Mouse (Mus musculus) stomach, postnatal 0 days (tissue): Measurements from ENCODE around the gene Ppp1ca. TPM values are rescaled to one million over a fixed set of nuclear protein-coding genes. Genes with fewer than 3 reads are reported as not detected.

ENCODE experiments used
- ATAC-seq: fragments of 200-750 bp; cut with Nextera tagmentation; 2 replicates; pipeline ENCODE4 v1.8.0; 2017; ENCODE audit not compliant: low FRiP score, low TSS enrichment
- DNase-seq: peaks from one replicate; pipeline ENCODE4 v3.0.0-alpha.2; 2016; ENCODE audit warnings: low spot score
- H3K27ac ChIP-seq: fragments of 300-500 bp; sonication (generic); replicated peaks from 2 replicates; pipeline ENCODE4 v1.5.1; 2014; ENCODE audit warnings: mild to moderate bottlenecking, control low read depth
- H3K27me3 ChIP-seq: fragments of 300-500 bp; sonication (generic); 2 replicates; pipeline ENCODE4 v1.6.1; 2014; ENCODE audit warnings: low read length; ENCODE audit not compliant: control insufficient read depth, insufficient read depth
- H3K36me3 ChIP-seq: fragments of 300-500 bp; sonication (generic); 2 replicates; pipeline ENCODE4 v1.6.1; 2014; ENCODE audit warnings: low read length, mixed read lengths; ENCODE audit not compliant: control insufficient read depth, insufficient read depth
- H3K4me1 ChIP-seq: fragments of 300-500 bp; sonication (generic); replicated peaks from 2 replicates; pipeline ENCODE4 v1.6.1; 2014; ENCODE audit warnings: antibody characterized with exemption; ENCODE audit not compliant: control insufficient read depth, insufficient read depth
- H3K4me2 ChIP-seq: fragments of 300-500 bp; sonication (generic); replicated peaks from 2 replicates; pipeline ENCODE4 v1.6.1; 2014; ENCODE audit warnings: low read depth, mild to moderate bottlenecking, control low read depth, moderate library complexity
- H3K4me3 ChIP-seq: fragments of 300-500 bp; sonication (generic); 2 replicates; pipeline ENCODE4 v1.5.1; 2014; ENCODE audit warnings: low read depth, low read length, control low read depth
- H3K9ac ChIP-seq: fragments of 300-500 bp; sonication (generic); 2 replicates; pipeline ENCODE4 v1.6.1; 2014; ENCODE audit warnings: mild to moderate bottlenecking, low read length, control low read depth, mixed read lengths
- H3K9me3 ChIP-seq: fragments of 300-500 bp; sonication (generic); 2 replicates; pipeline ENCODE4 v1.6.1; 2016; ENCODE audit warnings: low read length; ENCODE audit not compliant: control insufficient read depth
- CTCF ChIP-seq: IDR thresholded peaks from 2 replicates; pipeline ENCODE4 v1.5.1; 2016; ENCODE audit warnings: antibody characterized with exemption, low read depth, mild to moderate bottlenecking, moderate library complexity
- EP300 ChIP-seq: optimal IDR thresholded peaks from 2 replicates; pipeline ENCODE3; 2016; ENCODE audit warnings: antibody characterized with exemption
- WGBS: fragments of 180-500 bp; shearing (Covaris S2); extraction: QIAGEN DNeasy Blood & Tissue Kit; methylation state at CpG from one replicate; pipeline ENCODE4 v1.1.7; 2014; 5-methylcytosine and 5-hydroxymethylcytosine counted together
- polyA plus RNA-seq: library from polyadenylated mRNA; unstranded; fragments of >200 nt; fragmentation: Nextera tagmentation; extraction: Ambion mirVana; gene quantifications from 2 replicates; pipeline ENCODE4 v1.2.1, GENCODE M21; 2015

The Ppp1ca gene
- polyA plus RNA-seq, 1 experiment from 2014 or later = 497 TPM

DNA sequence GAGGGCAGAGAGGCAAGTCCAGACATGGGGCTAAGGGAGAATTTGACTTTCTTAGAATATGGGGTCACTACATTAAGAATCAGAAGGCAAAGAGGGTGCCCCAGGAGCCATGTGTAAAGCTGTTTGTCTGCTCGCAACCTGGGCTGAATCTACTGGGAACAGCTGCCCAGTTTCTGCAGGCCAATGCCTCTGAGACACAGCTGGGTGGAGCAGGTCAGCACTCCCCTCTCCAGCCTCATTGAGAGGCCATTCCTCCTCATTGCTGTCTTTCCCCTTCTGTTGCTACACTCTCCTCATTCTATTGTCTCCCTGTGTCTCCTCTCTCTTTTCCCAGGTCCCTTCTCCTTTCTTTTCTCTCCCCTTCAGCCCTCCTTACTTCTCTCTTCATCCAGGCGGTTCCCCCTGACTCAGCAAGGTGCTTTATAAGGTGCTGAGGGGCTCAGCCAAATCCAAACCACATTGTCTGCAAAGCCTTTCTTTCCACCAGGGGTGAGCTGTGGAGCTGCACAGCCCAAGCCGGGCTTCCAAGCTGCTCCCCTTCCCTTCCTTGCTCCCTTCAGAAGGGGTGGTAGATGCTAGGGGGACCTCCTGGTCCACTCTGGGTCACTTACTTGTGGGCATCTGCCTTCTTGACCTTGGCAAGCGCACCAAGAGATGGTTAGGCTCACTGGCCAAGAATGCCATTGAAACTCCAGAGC, 20.2 kb downstream of the Ppp1ca start:
- no peaks in the 10 kb centered on the region; the same call in 1 of the 2 replicates for H3K27me3 ChIP-seq
- TF ChIP-seq CTCF (no peak), EP300 (no peak)
- DNase-seq (no peak), ATAC-seq (no peak)
- WGBS = 60% methylated on average over 4 of the region's 4 CpGs
- no peaks in the 10 kb centered on the region for H3K9me3 ChIP-seq
- no peak overlapping the region for H3K4me2 ChIP-seq
- H3K27ac ChIP-seq = no peak overlapping the region
- H3K36me3 ChIP-seq = no peaks in the 10 kb centered on the region
- H3K9ac ChIP-seq = no peak overlapping the region
- H3K4me3 ChIP-seq = no peak overlapping the region
- H3K4me1 ChIP-seq = peaks cover 2% of the 10 kb centered on the region

DNA sequence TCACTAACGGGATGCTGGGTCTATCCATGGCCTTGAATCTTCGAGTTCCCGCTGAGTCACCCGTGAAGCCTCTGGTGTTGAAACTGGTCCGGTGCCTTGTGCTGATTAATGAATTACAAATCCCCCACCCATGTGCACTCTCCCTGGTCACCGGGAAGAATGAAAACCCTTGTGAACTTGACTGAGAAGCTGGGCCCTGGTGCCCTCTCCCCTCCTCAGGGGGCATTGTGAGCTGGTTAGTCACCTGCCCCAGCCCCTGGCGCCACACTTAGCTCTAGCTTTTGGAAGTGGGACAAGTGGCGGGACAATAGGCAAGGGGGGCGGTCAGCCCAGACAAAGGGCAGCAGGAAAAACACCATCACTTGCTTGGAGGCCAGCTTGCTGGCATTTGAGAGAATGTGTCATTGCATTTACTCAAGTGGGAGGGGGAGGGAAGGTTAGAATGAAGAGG, 21.7 kb downstream of the Ppp1ca start:
- Histone ChIP-seq H3K36me3 (no peaks in the 10 kb centered on the region), H3K27ac (peak overlapping the region; percentile 93), H3K9ac (peak overlapping the region; percentile 91), H3K4me2 (peak overlapping the region; percentile 97), H3K4me1 (peaks cover 4% of the 10 kb centered on the region), H3K4me3 (peak overlapping the region; percentile 79), H3K9me3 (no peaks in the 10 kb centered on the region), H3K27me3 (no peaks in the 10 kb centered on the region; the same call in 1 of the 2 replicates)
- TF ChIP-seq CTCF (no peak), EP300 (no peak)
- 12% methylated on average over 9 of the region's 9 CpGs for WGBS
- ATAC-seq (peak; percentile 28), DNase-seq (peak; percentile 55)

DNA sequence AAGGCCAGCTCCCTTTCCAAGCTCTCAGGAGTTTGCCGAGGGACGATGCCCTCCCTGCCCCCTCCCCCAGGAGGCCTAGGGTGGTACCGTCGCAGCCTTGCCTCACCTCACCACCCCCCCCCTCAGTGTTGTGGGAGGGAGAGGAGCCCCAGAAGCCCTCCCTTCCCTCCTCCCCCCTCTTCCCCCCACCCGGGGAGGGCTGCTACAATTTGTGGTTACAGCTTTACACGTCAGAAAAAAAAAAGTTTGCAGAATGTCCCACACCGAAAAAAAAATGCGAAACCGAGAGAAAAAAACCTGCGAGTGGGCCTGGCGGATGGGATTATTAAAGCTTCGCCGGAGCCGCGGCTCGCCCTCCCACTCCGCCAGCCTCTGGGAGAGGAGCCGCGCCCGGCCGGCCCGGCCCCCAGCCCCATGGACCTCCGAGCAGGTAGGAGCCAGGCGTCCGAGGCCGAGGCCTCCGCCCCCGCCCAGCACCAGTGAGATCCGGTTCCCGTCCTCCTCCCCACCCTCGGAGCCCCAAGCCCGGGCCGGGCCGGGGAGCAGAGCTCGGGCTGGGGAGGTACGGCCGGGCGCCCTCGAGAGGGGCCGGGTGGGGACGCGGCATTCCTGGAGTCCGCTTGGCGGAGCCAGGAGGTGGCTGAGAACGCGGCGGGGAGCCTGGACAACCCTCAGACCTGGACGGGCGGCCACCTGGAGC, 22.4 kb downstream of the Ppp1ca start, which contains the start of the genes Clcf1 and AC109138.7:
Gene Clcf1 (plus strand): TSS at position 168 of the 700 bp plus-strand sequence.
Gene AC109138.7 (plus strand): TSS at position 287 of the 700 bp plus-strand sequence.
- Histone ChIP-seq H3K36me3 (no peaks in the 10 kb centered on the region), H3K4me1 (peaks cover 4% of the 10 kb centered on the region), H3K9me3 (no peaks in the 10 kb centered on the region), H3K27me3 (no peaks in the 10 kb centered on the region; the same call in 1 of the 2 replicates), H3K4me3 (peak within 1 kb of the TSS; percentile 79), H3K9ac (peak within 1 kb of the TSS; percentile 91), H3K27ac (peak within 1 kb of the TSS; percentile 93), H3K4me2 (peak within 1 kb of the TSS; percentile 97)
- peak; percentile 72 for ATAC-seq
- peak; percentile 76 for DNase-seq
- no peak for TF ChIP-seq EP300
- TF ChIP-seq CTCF = no peak
- WGBS = under 1% methylated on average over 46 of the region's 49 CpGs

DNA sequence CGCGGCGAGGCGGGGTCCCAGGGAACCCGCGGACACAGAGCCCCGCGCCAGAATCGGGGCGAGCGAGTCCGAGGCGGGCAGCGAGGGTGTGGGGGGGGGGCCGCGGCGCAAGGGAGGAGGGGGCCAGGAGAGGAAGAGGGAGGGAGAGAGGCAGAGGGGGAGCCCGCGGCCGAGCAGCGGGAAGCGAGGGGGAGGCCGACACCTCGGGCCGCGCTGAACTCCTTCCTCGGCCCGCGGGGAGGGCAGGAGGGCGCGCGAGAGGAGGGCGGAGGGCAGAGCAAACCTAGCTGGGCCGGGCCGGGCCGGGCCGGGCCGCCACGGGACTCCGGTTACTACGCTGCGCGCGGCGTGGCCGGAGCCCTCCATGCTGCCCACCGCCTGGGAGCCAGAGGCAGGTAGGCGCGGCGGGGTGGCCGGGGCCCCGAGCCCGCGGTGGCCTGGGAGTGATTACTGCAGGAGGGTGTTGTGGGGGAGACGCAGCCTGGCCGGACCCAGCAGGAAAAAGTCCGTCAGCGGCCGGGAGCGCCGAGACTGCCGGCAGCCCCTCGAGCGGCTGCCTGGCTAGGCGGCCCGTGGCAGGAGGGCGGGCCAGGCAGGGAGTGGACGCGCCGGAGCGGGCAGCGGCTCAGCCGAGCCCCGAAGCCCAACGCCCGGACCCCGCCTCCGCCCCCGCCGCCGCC, 23.0 kb downstream of the Ppp1ca start:
- ATAC-seq = peak; percentile 18
- H3K27ac ChIP-seq = peak overlapping the region; percentile 93
- H3K4me1 ChIP-seq = peaks cover 4% of the 10 kb centered on the region
- peak; percentile 58 for DNase-seq
- TF ChIP-seq CTCF = no peak
- no peak for TF ChIP-seq EP300
- H3K9ac ChIP-seq = peak overlapping the region; percentile 91
- H3K4me3 ChIP-seq = peak overlapping the region; percentile 79
- peak overlapping the region; percentile 97 for H3K4me2 ChIP-seq
- H3K27me3 ChIP-seq = no peaks in the 10 kb centered on the region; the same call in 1 of the 2 replicates
- no peaks in the 10 kb centered on the region for H3K9me3 ChIP-seq
- no peaks in the 10 kb centered on the region for H3K36me3 ChIP-seq
- 0% methylated on average over 35 of the region's 81 CpGs for WGBS

DNA sequence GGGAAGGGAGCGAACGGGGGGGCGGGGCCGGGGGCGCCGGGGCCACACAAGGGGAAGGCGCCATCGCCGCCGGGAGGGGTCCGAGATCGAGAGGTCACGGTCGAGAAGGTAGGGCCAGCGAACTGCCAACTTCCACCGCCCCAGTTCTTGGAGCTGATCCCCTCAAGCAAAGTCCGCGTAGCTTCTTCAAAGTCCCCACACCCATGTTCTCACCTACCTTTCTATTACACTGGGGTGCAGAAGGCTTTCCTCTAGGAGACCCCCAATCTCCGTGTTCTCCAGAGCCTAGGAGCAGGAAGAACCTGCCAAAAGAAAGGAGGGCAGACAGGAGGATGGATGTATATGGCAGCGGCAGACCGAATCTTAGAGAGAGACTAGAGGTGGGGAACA, 23.6 kb downstream of the Ppp1ca start:
- ATAC-seq (no peak), DNase-seq (no peak)
- peaks cover 9% of the 10 kb centered on the region for H3K4me1 ChIP-seq
- WGBS = 3% methylated on average over 19 of the region's 21 CpGs
- H3K9me3 ChIP-seq = no peaks in the 10 kb centered on the region
- H3K27me3 ChIP-seq = no peaks in the 10 kb centered on the region; the same call in 1 of the 2 replicates
- H3K36me3 ChIP-seq = no peaks in the 10 kb centered on the region
- peak overlapping the region; percentile 93 for H3K27ac ChIP-seq
- peak overlapping the region; percentile 79 for H3K4me3 ChIP-seq
- H3K9ac ChIP-seq = peak overlapping the region; percentile 91
- no peak for TF ChIP-seq EP300
- TF ChIP-seq CTCF = no peak
- peak overlapping the region; percentile 97 for H3K4me2 ChIP-seq
